Mouse (Mus musculus) neural tube, embryonic 12.5 days (tissue): Measurements from ENCODE around the gene Plac8. TPM values are rescaled to one million over a fixed set of nuclear protein-coding genes. Genes with fewer than 3 reads are reported as not detected.

ENCODE experiments used
- ATAC-seq: fragments of 200-750 bp; cut with Nextera tagmentation; 2 replicates; pipeline ENCODE4 v1.8.0; 2017; ENCODE audit warnings: low read depth, mild to moderate bottlenecking, moderate TSS enrichment, moderate library complexity; ENCODE audit not compliant: low FRiP score
- H3K27ac ChIP-seq: fragments of 300-500 bp; sonication (generic); 2 replicates; pipeline ENCODE4 v1.5.1; 2016
- H3K27me3 ChIP-seq: fragments of 300-500 bp; sonication (generic); replicated peaks from 2 replicates; pipeline ENCODE4 v1.6.1; 2016; ENCODE audit warnings: mild to moderate bottlenecking
- H3K36me3 ChIP-seq: fragments of 300-500 bp; sonication (generic); 2 replicates; pipeline ENCODE4 v1.6.1; 2016; ENCODE audit warnings: mild to moderate bottlenecking
- H3K4me1 ChIP-seq: fragments of 300-500 bp; sonication (generic); 2 replicates; pipeline ENCODE4 v1.6.1; 2016
- H3K4me2 ChIP-seq: fragments of 300-500 bp; sonication (generic); replicated peaks from 2 replicates; pipeline ENCODE4 v1.6.1; 2016; ENCODE audit warnings: mild to moderate bottlenecking
- H3K4me3 ChIP-seq: fragments of 300-500 bp; sonication (generic); 2 replicates; pipeline ENCODE4 v1.5.1; 2016
- H3K9ac ChIP-seq: fragments of 300-500 bp; sonication (generic); 2 replicates; pipeline ENCODE4 v1.6.1; 2016; ENCODE audit warnings: mild to moderate bottlenecking
- H3K9me3 ChIP-seq: fragments of 300-500 bp; sonication (generic); 2 replicates; pipeline ENCODE4 v1.6.1; 2016; ENCODE audit warnings: mild to moderate bottlenecking
- WGBS: fragments of 180-500 bp; shearing (Covaris S2); methylation state at CpG from one replicate; pipeline ENCODE4 v1.1.7; 2016; 5-methylcytosine and 5-hydroxymethylcytosine counted together
- polyA plus RNA-seq: library from polyadenylated mRNA; unstranded; fragments of >200 nt; fragmentation: Nextera tagmentation; extraction: Ambion mirVana; gene quantifications from 2 replicates; pipeline ENCODE4 v1.2.1, GENCODE M21; 2016

The Plac8 gene
- polyA plus RNA-seq, 1 experiment from 2014 or later, result 1.9 TPM

DNA sequence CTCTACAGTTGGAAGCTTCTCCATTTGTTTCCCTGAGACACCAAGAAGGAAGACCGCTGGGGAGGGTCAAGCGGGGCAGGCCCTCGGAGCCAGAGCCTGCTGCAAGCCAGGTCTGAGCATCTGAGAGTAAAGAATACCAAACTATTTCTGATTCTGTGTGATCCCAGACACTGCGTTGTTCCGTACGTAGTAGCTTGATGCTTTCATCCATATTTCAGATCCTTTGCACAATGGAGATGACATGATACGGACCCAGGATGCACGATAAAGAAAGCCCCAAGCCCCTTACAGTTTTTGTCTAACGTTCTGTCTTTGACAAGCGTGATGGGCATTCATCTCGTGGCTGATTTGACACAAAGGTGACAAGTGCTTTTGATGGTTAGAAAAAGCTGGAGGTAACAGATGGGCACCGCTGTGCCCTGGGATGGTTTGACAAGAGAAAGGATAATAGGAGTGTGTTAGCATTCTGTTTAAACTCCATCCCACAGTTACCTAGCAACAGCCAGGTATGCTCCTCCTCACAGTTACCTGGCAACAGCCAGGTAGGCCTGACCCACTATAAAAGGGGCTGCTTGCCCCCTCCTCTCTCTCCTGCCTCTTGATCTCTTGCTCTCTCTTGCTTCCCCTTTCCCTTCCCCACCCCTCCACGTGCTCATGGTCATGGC is 22.9 kb upstream of the Plac8 start:
- WGBS, result 86% methylated on average over 13 of the region's 13 CpGs
- Histone ChIP-seq H3K9me3 (no peaks in the 10 kb centered on the region; the same call in 1 of the 2 replicates), H3K4me3 (no peak overlapping the region), H3K4me2 (no peak overlapping the region), H3K27ac (no peak overlapping the region), H3K27me3 (no peaks in the 10 kb centered on the region), H3K4me1 (no peaks in the 10 kb centered on the region), H3K9ac (no peak overlapping the region), H3K36me3 (no peaks in the 10 kb centered on the region)
- ATAC-seq, result no peak

DNA sequence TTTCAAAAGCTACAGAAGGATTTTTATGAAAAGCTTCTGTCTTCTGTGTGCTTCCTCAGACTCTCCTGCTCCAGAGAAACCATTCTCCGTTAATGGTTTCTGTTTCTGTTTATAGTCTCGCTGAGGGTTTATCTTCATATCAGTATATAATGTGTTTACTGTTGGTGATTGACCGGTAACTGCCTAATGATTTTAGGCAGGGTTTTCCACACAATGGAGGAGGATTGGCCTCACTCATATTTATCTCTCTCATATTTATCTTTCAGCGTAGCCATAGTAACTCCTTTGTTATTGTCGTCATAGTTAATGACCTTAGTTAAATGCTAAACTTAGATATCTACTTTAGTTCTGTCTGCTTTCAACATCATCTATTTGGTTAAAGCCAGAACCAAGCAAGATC is 18.5 kb upstream of the Plac8 start:
- WGBS, result 96% methylated on average over 5 of the region's 5 CpGs
- H3K36me3 ChIP-seq, result no peaks in the 10 kb centered on the region

DNA sequence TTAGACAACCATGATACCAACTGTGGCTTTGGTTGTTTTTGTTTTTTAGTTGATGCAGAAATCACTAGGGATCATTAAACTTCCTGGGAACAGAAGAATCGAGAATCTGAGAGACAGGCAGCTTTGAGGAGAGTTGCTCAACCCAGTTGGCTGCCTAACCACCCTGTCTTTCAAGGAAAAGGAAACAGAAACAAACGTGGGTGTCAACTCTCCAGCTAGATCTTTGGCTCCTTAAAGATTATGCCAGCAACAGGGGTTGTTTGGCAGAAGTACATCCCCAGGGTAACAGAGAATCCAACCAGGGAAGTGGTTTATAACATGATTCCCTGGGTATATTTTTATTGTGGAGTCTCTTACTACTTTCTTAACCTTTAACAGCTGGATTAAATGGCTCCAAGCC is 15.6 kb upstream of the Plac8 start:
- Histone ChIP-seq H3K27ac (no peak overlapping the region), H3K4me1 (no peaks in the 10 kb centered on the region), H3K9me3 (no peaks in the 10 kb centered on the region), H3K4me3 (no peak overlapping the region), H3K27me3 (no peaks in the 10 kb centered on the region), H3K9ac (no peak overlapping the region), H3K4me2 (no peak overlapping the region), H3K36me3 (no peaks in the 10 kb centered on the region)
- ATAC-seq, result no peak
- WGBS, result 56% methylated on average over 2 of the region's 2 CpGs

More for the DNA sequence above, 18.5 kb upstream of the Plac8 start:
- no peak for ATAC-seq
- no peak overlapping the region for H3K4me3 ChIP-seq
- no peaks in the 10 kb centered on the region; the same call in 1 of the 2 replicates for H3K9me3 ChIP-seq
- no peak overlapping the region for H3K4me2 ChIP-seq
- H3K27me3 ChIP-seq, result no peaks in the 10 kb centered on the region
- no peak overlapping the region for H3K9ac ChIP-seq
- no peaks in the 10 kb centered on the region for H3K4me1 ChIP-seq
- H3K27ac ChIP-seq, result no peak overlapping the region

DNA sequence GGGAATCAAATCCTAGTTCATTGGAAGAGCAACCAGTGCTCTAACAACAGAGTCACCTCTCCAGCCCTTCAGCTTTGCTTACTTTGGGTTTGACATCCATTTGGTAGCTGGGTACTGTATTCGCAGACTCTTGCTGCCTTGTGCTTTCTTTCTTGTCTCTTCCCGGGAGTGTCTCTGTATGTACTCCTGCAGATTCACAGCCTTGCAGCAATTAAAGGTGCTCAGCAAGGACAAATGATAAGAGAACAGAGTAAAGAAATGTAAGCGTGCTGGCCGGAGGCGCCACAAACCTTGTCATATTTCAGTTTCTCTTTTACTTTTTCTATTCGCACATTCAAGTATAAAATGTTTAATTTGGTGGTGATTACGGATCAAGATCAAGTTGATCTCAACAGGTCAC is 15.1 kb upstream of the Plac8 start:
- H3K4me3 ChIP-seq, result no peak overlapping the region
- H3K9me3 ChIP-seq, result no peaks in the 10 kb centered on the region
- no peak overlapping the region for H3K27ac ChIP-seq
- H3K27me3 ChIP-seq, result no peaks in the 10 kb centered on the region
- H3K4me2 ChIP-seq, result no peak overlapping the region
- WGBS, result 93% methylated on average over 7 of the region's 7 CpGs
- H3K9ac ChIP-seq, result no peak overlapping the region
- no peak for ATAC-seq
- no peaks in the 10 kb centered on the region for H3K4me1 ChIP-seq
- H3K36me3 ChIP-seq, result no peaks in the 10 kb centered on the region

DNA sequence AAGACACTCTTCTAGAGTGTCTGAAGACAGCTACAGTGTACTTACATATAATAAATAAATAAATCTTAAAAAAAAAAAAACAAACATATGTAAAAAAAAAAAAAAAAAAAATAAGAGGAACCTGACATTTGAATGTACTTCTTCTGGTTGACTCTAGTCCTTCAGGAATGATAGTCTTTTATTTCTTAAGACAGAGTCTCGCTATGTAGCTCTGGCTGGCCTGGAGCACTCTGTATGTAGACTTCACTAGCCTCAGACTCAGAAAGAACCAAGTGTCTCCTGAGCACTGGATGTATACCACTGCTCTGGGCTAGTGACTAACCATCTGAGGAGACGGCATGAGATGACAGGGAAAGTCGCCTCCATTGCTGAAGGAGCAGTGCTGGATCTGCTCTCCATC is 13.6 kb upstream of the Plac8 start:
- Histone ChIP-seq H3K4me3 (no peak overlapping the region), H3K27ac (no peak overlapping the region), H3K9ac (no peak overlapping the region), H3K27me3 (no peaks in the 10 kb centered on the region), H3K9me3 (no peaks in the 10 kb centered on the region), H3K4me1 (no peaks in the 10 kb centered on the region), H3K4me2 (no peak overlapping the region), H3K36me3 (no peaks in the 10 kb centered on the region)
- 89% methylated on average over 3 of the region's 3 CpGs for WGBS
- no peak for ATAC-seq

DNA sequence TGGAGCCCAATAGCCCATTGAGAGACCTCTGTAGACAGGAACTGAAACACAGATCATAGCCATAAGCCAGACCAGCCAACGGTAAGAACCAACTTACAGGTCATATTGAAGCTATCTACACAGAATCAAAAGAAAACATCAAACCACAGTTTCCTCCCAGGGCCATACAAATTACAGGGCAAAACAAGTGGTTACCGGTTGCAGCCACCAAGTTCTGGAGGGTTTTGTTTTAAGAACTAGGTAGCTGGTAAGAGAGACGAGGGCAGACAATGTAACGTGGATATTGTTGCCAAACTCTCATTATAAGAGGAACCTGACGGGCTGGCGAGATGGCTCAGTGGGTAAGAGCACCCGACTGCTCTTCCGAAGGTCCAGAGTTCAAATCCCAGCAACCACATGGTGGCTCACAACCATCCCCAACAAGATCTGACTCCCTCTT is 13.2 kb upstream of the Plac8 start:
- 91% methylated on average over 8 of the region's 8 CpGs for WGBS
- no peaks in the 10 kb centered on the region for H3K4me1 ChIP-seq
- H3K4me2 ChIP-seq, result no peak overlapping the region
- no peak for ATAC-seq
- H3K9ac ChIP-seq, result no peak overlapping the region
- no peak overlapping the region for H3K4me3 ChIP-seq
- no peak overlapping the region for H3K27ac ChIP-seq
- no peaks in the 10 kb centered on the region for H3K9me3 ChIP-seq
- no peaks in the 10 kb centered on the region for H3K27me3 ChIP-seq
- no peaks in the 10 kb centered on the region for H3K36me3 ChIP-seq

DNA sequence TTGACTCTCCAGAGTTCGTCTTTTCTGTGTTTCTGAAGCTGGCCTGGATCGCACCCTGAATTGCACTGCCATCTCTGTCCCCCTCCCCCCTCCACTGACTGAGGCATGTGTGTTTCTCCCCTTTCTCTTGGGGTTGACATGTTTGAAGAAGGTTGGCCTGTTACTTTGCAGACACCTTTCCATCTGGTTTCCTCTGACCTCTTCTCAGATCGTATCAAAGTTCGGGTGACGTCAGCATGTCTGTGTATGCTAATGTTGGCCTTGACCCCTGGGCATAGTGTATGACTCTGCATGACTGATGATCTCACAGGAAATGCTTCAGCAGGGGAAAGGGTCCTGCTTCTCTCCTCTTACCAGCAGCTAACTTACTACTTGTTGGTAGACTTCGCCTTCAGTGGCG is 11.0 kb upstream of the Plac8 start:
- Histone ChIP-seq H3K36me3 (no peaks in the 10 kb centered on the region), H3K27ac (no peak overlapping the region), H3K27me3 (no peaks in the 10 kb centered on the region), H3K4me1 (no peaks in the 10 kb centered on the region), H3K9me3 (no peaks in the 10 kb centered on the region), H3K9ac (no peak overlapping the region), H3K4me2 (no peak overlapping the region), H3K4me3 (no peak overlapping the region)
- WGBS, result 93% methylated on average over 7 of the region's 7 CpGs
- ATAC-seq, result no peak

DNA sequence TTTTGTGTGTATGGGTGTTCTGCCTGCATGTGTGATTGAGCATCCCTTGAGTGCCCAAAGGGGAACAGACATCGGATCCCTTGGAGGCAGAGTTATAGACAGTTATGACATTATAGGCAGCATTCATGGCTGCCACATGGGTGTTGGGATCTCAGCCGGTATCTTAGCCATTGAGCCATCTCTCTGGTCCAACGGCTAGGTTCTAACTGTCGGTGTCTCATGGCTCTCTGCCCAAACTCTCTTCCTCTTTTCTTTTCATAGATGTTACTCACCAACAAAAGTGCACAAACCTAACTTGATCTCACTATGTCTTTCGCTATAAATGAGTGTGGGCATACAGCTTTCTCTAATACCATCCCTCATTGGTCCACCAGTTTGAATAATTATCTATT is 10.4 kb upstream of the Plac8 start:
- Histone ChIP-seq H3K4me3 (no peak overlapping the region), H3K9me3 (no peaks in the 10 kb centered on the region), H3K9ac (no peak overlapping the region), H3K27me3 (no peaks in the 10 kb centered on the region), H3K27ac (no peak overlapping the region), H3K36me3 (no peaks in the 10 kb centered on the region), H3K4me2 (no peak overlapping the region), H3K4me1 (no peaks in the 10 kb centered on the region)
- 97% methylated on average over 5 of the region's 5 CpGs for WGBS
- ATAC-seq, result no peak

DNA sequence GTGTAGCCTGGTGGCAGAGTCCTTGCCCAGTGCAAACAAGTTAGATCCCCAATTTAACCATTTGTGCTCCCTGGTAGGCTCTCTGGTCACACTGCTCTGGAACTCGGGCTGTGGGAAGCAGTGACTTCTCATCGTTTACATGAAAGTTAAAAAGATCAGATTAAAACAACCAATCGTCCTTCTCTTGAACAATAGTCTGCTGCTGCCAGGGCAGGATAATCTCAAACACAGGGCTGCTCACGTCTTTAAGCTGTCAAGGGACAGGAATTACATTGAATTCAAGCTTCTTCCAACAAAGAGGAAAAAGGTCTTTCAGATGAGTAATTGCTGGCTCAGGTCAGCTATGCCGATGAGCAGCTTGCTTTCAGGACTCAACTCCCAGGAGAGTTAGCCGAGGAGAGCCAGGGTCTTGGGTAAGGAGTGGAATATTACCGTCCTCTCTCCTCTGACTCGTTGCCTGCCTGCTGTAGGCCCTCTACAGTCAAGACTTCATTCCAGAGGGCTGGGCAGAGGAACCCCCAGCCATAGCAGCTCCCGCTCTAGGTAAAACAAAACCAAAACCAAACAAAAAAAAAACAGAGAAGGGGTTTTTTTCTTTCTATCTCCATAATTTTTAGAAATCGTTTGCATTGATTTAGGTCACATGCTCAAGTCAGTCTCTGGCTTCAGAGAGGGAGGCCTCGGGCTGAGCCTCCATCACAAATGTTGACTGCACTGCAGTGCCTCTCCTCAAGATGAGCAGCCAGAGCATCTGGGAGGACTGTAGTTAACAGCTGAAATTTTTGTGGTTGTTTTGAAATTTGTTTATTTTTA is 9.8 kb upstream of the Plac8 start:
- Histone ChIP-seq H3K4me3 (no peak overlapping the region), H3K36me3 (no peaks in the 10 kb centered on the region), H3K9me3 (no peaks in the 10 kb centered on the region), H3K4me1 (no peaks in the 10 kb centered on the region), H3K27me3 (no peaks in the 10 kb centered on the region), H3K9ac (no peak overlapping the region), H3K4me2 (no peak overlapping the region), H3K27ac (no peak overlapping the region)
- no peak for ATAC-seq
- 73% methylated on average over 11 of the region's 11 CpGs for WGBS

DNA sequence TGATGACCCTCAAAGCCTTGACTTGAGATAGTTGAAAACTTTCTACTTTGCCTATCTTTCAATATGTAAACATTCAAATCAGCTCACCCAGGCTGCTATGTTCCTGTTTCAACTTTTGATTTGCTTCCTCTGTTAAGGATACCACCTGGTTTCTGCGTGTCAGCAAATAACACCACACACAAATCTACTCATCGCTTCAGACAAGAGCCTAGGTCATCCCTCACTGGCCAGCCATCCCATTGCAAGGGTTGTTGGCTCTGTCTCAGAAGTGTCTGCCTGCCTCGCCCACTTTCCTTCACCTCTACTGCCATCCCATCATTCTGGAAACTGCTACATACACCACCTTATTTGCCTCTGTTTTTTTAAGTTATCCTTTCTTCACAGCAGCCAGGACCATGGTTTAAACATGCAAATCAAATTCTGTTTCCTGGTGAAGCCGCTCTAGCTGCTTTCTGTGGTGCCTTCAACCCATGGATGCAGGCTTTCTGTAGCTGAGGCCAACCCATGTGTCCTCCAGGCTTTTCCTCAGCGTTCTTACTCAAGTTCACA is 6.9 kb upstream of the Plac8 start:
- Histone ChIP-seq H3K27ac (no peak overlapping the region), H3K9me3 (no peaks in the 10 kb centered on the region), H3K27me3 (no peaks in the 10 kb centered on the region), H3K9ac (no peak overlapping the region), H3K4me2 (no peak overlapping the region), H3K36me3 (no peaks in the 10 kb centered on the region), H3K4me3 (no peak overlapping the region), H3K4me1 (no peaks in the 10 kb centered on the region)
- WGBS, result 86% methylated on average over 5 of the region's 5 CpGs
- no peak for ATAC-seq

DNA sequence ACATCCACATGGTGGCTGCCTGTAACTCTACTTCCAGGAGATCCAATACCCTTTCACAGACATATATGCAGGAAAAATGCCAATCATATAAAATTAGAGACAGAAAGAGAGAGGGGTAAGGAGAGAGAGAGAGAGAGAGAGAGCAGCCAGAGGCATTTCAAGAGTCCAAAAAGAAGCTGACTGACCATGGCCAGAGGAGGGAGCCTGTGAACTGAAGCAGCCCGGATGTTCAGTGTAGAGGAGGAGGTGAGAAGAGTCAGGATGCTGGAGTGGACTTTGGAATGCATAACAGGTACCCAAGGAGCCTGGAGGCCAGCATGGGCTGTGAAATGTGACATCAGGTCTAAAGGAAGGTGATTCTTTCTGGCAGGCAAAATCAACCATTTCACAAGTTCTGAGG is 2.7 kb upstream of the Plac8 start:
- no peak for ATAC-seq
- Histone ChIP-seq H3K9ac (no peak overlapping the region), H3K36me3 (no peaks in the 10 kb centered on the region), H3K9me3 (no peaks in the 10 kb centered on the region), H3K4me2 (no peak overlapping the region), H3K4me1 (no peaks in the 10 kb centered on the region), H3K4me3 (no peak overlapping the region), H3K27me3 (no peaks in the 10 kb centered on the region), H3K27ac (no peak overlapping the region)
- 65% methylated on average over 1 of the region's 1 CpGs for WGBS

DNA sequence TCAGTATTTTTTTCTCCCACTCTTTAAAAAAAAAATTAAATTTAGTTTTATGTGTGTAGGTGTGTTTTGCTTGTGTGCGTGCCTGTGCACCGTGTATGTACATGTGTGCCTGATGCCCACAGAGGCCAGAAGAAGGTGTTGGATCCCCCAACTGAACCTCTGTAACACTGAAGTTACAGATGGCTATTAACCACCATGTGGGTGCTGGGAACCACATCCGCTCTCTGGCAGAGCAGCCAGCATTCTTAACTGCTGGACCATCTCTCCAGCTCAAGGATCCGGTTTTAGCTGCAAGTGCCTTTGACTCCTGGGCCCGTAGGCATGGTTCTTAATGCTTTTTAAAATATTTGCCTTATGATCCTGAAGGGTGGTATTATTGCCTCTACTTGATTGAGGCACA is 1.2 kb upstream of the Plac8 start:
- Histone ChIP-seq H3K9ac (no peak overlapping the region), H3K4me1 (no peaks in the 10 kb centered on the region), H3K36me3 (no peaks in the 10 kb centered on the region), H3K4me3 (no peak overlapping the region), H3K27ac (no peak overlapping the region), H3K9me3 (no peaks in the 10 kb centered on the region), H3K27me3 (no peaks in the 10 kb centered on the region), H3K4me2 (no peak overlapping the region)
- whole genome bisulfite sequencing, result 88% methylated on average over 5 of the region's 5 CpGs
- ATAC-seq, result no peak
